Mouse (Mus musculus) layer of hippocampus, postnatal 36 days (tissue): ENCODE measurements at regions not wholly inside any gene's neighbourhood (a gene's known extent, or its start where the extent isn't known, plus 50 kb on each side); places are given as distances from the start of the nearest gene placed in this dataset.

Source experiments
- DNase-seq, 2 experiments: peaks; one replicate each; pipeline ENCODE4 v3.0.0; 2022
- microRNA-seq, 2 experiments: library from miRNA; unstranded; fragments of <30 nt; microRNA quantifications; one replicate each; pipeline ENCODE4 v1.2.0; 2021

- DNase-seq: peak; percentile 21 to 30
Measured at GRCm38 (mm10) chr1:193449394-193450103, 79.5 kb upstream of the Camk1g start.

- no peak for DNase-seq
Measured at GRCm38 (mm10) chr1:193448793-193449393, 78.8 kb upstream of the Camk1g start.

GRCm38 (mm10) chr1:193447647-193448046 lies 77.5 kb upstream of the Camk1g start:
- no peak for DNase-seq

GRCm38 (mm10) chr1:193443964-193444676 lies 74.0 kb upstream of the Camk1g start:
- no peak for DNase-seq

- no peak for DNase-seq
Measured at GRCm38 (mm10) chr1:193440512-193440911, 70.4 kb upstream of the Camk1g start.

- no peak for DNase-seq
Measured at GRCm38 (mm10) chr1:193434281-193434680, 64.2 kb upstream of the Camk1g start.

GRCm38 (mm10) chr1:193433493-193434021 lies 63.5 kb upstream of the Camk1g start:
- peak; percentile 37 to 40 for DNase-seq

GRCm38 (mm10) chr1:193430231-193430630 lies 60.1 kb upstream of the Camk1g start:
- DNase-seq: no peak

GRCm38 (mm10) chr1:193423653-193424075 lies 53.6 kb upstream of the Camk1g start:
- DNase-seq: no peak

- DNase-seq: no peak
Measured at GRCm38 (mm10) chr1:193422886-193423285, 52.8 kb upstream of the Camk1g start.

GRCm38 (mm10) chr1:193421820-193422219 lies 51.7 kb upstream of the Camk1g start:
- no peak for DNase-seq

- no peak for DNase-seq
Measured at GRCm38 (mm10) chr1:193421414-193421813, 51.3 kb upstream of the Camk1g start.

Small RNA genes lying in the stretch of these regions (microRNA-seq; reads per million reads assigned to microRNA genes)
- 1.8 to 3.2 reads per million in 2 experiments for gene Mir205
